Mouse (Mus musculus): ENCODE data around the gene Pfkp.

GRCm38 (mm10) chr13:6688790-6689433, 40.3 kb upstream of the Pfkp start:
- TF ChIP-seq CTCF (IDR thresholded peaks at IDR 0.05; ENCODE audit: extremely low read depth, insufficient read depth, low read length) (peak; percentile 56), POLR2A (IDR thresholded peaks at IDR 0.05; ENCODE audit: extremely low read depth, insufficient read depth, low read length) (no peak)
